Mouse (Mus musculus): ENCODE results near the gene Mtmr11. TPM values are rescaled to one million over a fixed set of nuclear protein-coding genes. Genes with fewer than 3 reads are reported as not detected.

Mtmr11 gene
- polyA plus RNA-seq, 1 experiment: 56.8 TPM

DNA sequence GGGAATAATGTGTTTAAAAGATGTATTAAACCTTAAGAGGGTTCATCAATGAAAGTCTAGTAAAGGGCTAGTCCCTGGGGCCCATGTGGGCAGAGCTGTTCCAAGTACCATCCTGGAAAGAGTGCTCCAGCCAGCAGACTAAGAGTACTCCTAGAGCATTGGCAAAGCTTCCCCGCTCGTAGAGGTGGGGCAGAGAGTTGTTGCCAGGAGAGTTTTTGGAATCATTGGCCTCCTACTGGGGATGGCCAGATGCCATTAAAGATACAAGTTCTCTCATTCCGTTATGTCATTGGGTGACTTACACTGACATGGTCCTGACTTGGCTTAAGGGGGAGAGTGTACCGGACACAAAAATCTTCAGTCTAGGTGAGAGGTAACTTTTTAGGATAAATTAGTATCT, 17.7 kb downstream of the Mtmr11 start:
- Histone ChIP-seq H3K27me3 (replicated peaks; ENCODE audit: control insufficient read depth, insufficient read depth, low read length) (no peaks in the 10 kb centered on the region), H3K4me3 (ENCODE audit: insufficient read depth, low read depth, low read length) (no peak overlapping the region), H3K36me3 (ENCODE audit: control insufficient read depth, insufficient read depth, low read length) (peaks cover 5% of the 10 kb centered on the region), H3K27ac (ENCODE audit: insufficient read depth, low read depth, low read length) (no peak overlapping the region), H3K4me1 (ENCODE audit: control insufficient read depth, insufficient read depth, low read length) (peaks cover 6% of the 10 kb centered on the region)
- DNase-seq: peak; percentile 64
- no peak for TF ChIP-seq POLR2A (IDR thresholded peaks at IDR 0.05; ENCODE audit: low read depth, low read length)
- TF ChIP-seq CTCF (conservative IDR thresholded peaks at IDR 0.05; ENCODE audit: insufficient read depth, insufficient read length, low read depth, low read length): no peak
- 35% methylated on average over 4 of the region's 4 CpGs for WGBS

DNA sequence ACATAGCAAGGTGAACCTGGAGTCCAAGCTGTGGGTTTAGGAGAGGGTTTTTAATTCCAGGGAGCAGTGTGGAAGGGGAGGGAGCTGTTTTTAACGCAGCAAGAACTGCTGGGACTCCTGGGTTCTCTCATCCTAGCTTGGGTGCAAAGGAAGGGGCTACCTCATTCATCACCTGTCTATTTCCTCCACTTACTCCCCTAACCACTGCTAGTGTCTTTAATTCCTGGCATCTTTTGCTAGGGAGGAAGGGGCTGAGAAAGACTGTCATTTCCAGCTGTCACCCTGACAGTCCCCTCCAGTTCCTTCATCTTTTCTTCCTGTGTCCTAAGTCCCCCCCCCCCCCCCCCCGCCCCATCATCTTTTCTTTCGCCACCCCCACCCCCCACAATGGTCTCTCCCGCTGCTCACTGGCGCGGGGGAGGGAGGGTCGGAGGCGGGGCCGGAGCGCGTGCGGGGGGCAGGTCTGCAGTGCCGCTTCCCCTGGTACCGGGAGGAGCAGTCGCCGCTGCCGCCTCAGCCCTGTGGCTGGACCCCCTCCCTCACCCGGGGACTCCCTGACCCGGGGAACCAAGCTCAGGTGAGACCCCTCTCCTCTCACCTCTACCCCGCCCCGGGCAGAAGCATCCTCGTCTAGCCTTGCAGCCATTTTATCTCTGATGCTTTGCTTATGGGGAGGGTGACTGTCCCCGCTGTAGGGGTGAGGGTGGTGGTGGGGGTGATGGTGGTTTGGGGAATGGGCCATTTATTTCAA, 19.1 kb downstream of the Mtmr11 start, which contains the start of gene Sv2a:
Gene Sv2a, plus strand, starts transcription at position 425 of the 751 bp plus-strand sequence.
- H3K36me3 ChIP-seq (ENCODE audit: control insufficient read depth, insufficient read depth, low read length): peaks cover 3% of the 10 kb centered on the region; the same call in 1 of the 2 replicates
- H3K4me1 ChIP-seq (ENCODE audit: control insufficient read depth, insufficient read depth, low read length): peaks cover 6% of the 10 kb centered on the region
- peak; percentile 42 for DNase-seq
- H3K27me3 ChIP-seq (replicated peaks; ENCODE audit: control insufficient read depth, insufficient read depth, low read length): no peaks in the 10 kb centered on the region
- TF ChIP-seq CTCF (conservative IDR thresholded peaks at IDR 0.05; ENCODE audit: insufficient read depth, insufficient read length, low read depth, low read length): no peak
- no peak for TF ChIP-seq POLR2A (IDR thresholded peaks at IDR 0.05; ENCODE audit: low read depth, low read length)
- peak within 1 kb of the TSS; percentile 89 for H3K27ac ChIP-seq (ENCODE audit: insufficient read depth, low read depth, low read length)
- WGBS: 2% methylated on average over 21 of the region's 23 CpGs
- peak within 1 kb of the TSS; percentile 82 for H3K4me3 ChIP-seq (ENCODE audit: insufficient read depth, low read depth, low read length)

DNA sequence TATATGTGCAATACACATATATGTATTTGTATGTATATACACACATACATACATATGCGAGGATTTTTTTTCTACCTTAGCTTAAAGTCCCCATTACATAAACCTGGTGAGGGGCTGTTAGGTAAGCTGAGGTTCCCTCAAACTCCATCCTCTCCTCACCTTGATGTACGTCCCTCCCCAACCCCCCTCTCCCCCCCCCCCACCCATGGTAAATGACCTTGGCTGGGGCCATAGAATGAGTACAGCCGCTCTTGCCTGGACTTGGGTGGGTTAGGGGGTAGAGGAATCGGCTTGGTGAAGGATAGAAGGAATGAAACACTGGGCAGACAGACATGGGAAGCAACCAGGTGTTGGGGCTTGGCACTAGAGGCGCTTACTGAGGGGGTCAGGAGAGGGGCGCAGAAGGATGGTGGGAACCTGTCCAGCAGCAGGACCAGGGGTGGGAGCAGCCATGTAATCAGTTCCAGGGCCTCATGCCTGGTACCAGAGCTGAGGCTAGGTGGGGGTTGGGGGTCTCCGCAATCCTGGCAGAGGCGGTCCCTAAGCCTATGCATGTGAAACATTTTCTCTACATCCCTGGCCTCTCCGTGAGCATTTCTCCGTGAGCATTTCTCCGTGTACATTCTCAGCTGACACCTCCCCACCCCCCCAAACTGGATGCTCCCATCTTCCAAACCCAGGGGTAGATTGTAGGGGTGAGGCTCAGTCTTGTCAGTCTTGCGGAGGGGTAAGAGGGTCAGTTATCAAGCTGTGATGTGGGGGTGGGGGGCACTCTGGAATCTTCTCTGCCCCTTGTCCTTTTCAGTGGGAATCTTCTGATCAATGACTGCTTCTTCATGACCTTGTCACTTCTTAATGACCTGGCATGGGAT, 19.9 kb downstream of the Mtmr11 start:
- peak overlapping the region; percentile 89 for H3K27ac ChIP-seq (ENCODE audit: insufficient read depth, low read depth, low read length)
- H3K27me3 ChIP-seq (replicated peaks; ENCODE audit: control insufficient read depth, insufficient read depth, low read length): no peaks in the 10 kb centered on the region
- no peak for DNase-seq
- H3K4me1 ChIP-seq (ENCODE audit: control insufficient read depth, insufficient read depth, low read length): peaks cover 6% of the 10 kb centered on the region
- WGBS: 45% methylated on average over 12 of the region's 12 CpGs
- no peak for TF ChIP-seq POLR2A (IDR thresholded peaks at IDR 0.05; ENCODE audit: low read depth, low read length)
- no peak for TF ChIP-seq CTCF (conservative IDR thresholded peaks at IDR 0.05; ENCODE audit: insufficient read depth, insufficient read length, low read depth, low read length)
- peaks cover 3% of the 10 kb centered on the region; the same call in 1 of the 2 replicates for H3K36me3 ChIP-seq (ENCODE audit: control insufficient read depth, insufficient read depth, low read length)
- peak overlapping the region; percentile 82 for H3K4me3 ChIP-seq (ENCODE audit: insufficient read depth, low read depth, low read length)

DNA sequence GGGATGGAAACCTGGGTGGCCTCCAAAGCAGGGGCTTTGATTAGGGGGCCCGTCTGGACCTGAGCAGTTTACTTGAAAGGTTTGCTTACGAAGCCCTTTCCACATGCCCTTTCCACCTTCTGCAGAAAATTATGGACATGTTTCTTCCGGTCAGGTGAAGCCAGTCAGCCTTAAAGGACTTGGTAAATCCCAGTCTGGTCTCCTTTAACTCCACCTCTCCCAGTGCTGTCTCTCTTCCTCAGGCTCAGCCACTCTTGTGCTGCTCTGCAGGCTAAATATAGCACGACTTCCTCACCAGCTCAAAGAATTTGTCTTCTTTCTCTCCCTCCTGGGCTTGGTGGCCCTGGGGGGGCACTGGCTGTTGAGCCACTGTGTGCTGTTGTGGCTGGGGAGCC, 20.6 kb downstream of the Mtmr11 start:
- peak overlapping the region; percentile 82 for H3K4me3 ChIP-seq (ENCODE audit: insufficient read depth, low read depth, low read length)
- WGBS: 7% methylated on average over 4 of the region's 4 CpGs
- H3K4me1 ChIP-seq (ENCODE audit: control insufficient read depth, insufficient read depth, low read length): peaks cover 6% of the 10 kb centered on the region
- no peaks in the 10 kb centered on the region for H3K27me3 ChIP-seq (replicated peaks; ENCODE audit: control insufficient read depth, insufficient read depth, low read length)
- DNase-seq: peak; percentile 46
- TF ChIP-seq CTCF (conservative IDR thresholded peaks at IDR 0.05; ENCODE audit: insufficient read depth, insufficient read length, low read depth, low read length) (no peak), POLR2A (IDR thresholded peaks at IDR 0.05; ENCODE audit: low read depth, low read length) (no peak)
- H3K36me3 ChIP-seq (ENCODE audit: control insufficient read depth, insufficient read depth, low read length): peaks cover 3% of the 10 kb centered on the region; the same call in 1 of the 2 replicates
- H3K27ac ChIP-seq (ENCODE audit: insufficient read depth, low read depth, low read length): peak overlapping the region; percentile 89

GRCm38 (mm10) chr3:96192977-96193376, 31.2 kb downstream of the Mtmr11 start:
- no peak overlapping the region for H3K4me3 ChIP-seq (ENCODE audit: insufficient read depth, low read depth, low read length)
- no peak for DNase-seq
- no peaks in the 10 kb centered on the region for H3K27me3 ChIP-seq (replicated peaks; ENCODE audit: control insufficient read depth, insufficient read depth, low read length)
- no peak overlapping the region for H3K27ac ChIP-seq (ENCODE audit: insufficient read depth, low read depth, low read length)
- 70% methylated on average over 12 of the region's 12 CpGs for WGBS
- TF ChIP-seq CTCF (conservative IDR thresholded peaks at IDR 0.05; ENCODE audit: insufficient read depth, insufficient read length, low read depth, low read length) (no peak), POLR2A (IDR thresholded peaks at IDR 0.05; ENCODE audit: low read depth, low read length) (no peak)
- H3K36me3 ChIP-seq (ENCODE audit: control insufficient read depth, insufficient read depth, low read length): no peaks in the 10 kb centered on the region
- H3K4me1 ChIP-seq (ENCODE audit: control insufficient read depth, insufficient read depth, low read length): peaks cover 7% of the 10 kb centered on the region

GRCm38 (mm10) chr3:96194966-96195365, 33.2 kb downstream of the Mtmr11 start:
- Histone ChIP-seq H3K27ac (ENCODE audit: insufficient read depth, low read depth, low read length) (no peak overlapping the region), H3K27me3 (replicated peaks; ENCODE audit: control insufficient read depth, insufficient read depth, low read length) (no peaks in the 10 kb centered on the region), H3K4me1 (ENCODE audit: control insufficient read depth, insufficient read depth, low read length) (peaks cover 7% of the 10 kb centered on the region), H3K4me3 (ENCODE audit: insufficient read depth, low read depth, low read length) (no peak overlapping the region), H3K36me3 (ENCODE audit: control insufficient read depth, insufficient read depth, low read length) (no peaks in the 10 kb centered on the region)
- WGBS: 85% methylated on average over 10 of the region's 10 CpGs
- DNase-seq: no peak
- no peak for TF ChIP-seq CTCF (conservative IDR thresholded peaks at IDR 0.05; ENCODE audit: insufficient read depth, insufficient read length, low read depth, low read length)
- no peak for TF ChIP-seq POLR2A (IDR thresholded peaks at IDR 0.05; ENCODE audit: low read depth, low read length)

Measured in kidney, adult 2 months (tissue).